Mouse (Mus musculus) layer of hippocampus, adult 8-10 months (tissue): ENCODE data around the gene Cdip1. TPM values are rescaled to one million over a fixed set of nuclear protein-coding genes. Genes with fewer than 3 reads are reported as not detected.
"Not testable (repeated sequence)": the region's sequence is repeated elsewhere in the genome, so short reads cannot be mapped to it uniquely, and the experiment has no call there.

Source experiments
- DNase-seq, 2 experiments: peaks; one replicate each; pipeline ENCODE4 v3.0.0; 2022; ENCODE audit warnings: low spot score in 2 of 2
- total RNA-seq, 4 experiments: library from RNA; stranded (reverse); gene quantifications; 2 replicates each; pipeline ENCODE4 v1.2.4; 2022

Cdip1 gene
- total RNA-seq, result 100 to 1,000 TPM; 214 to 244 (median 233) TPM

GRCm38 (mm10) chr16:4789810-4790559 is at the start of gene Cdip1:
Cdip1 (minus strand) TSS chr16:4790292.
- DNase-seq, result peak; percentile 92 to 94

- DNase-seq, result no peak
Measured at GRCm38 (mm10) chr16:4839552-4839951, 49.5 kb upstream of the Cdip1 start.

DNA sequence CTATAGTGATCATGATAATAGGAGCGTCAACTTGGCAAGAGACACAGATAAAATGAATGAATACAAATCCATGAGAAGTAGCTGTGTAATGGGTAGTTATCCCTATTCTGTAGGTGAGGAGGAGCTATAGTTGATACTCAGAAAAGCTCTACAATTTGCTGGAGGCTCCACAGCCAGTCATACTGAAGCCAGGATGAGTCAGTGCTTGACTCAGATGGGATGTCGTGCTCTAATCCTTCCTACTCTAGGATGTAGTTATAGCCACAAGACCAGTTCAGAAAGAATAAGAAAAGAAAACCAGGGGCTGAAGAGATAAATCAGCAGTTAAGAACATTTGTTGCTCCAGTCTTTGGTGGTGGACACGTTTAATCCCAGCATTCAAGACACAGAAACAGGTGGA is 47.5 kb upstream of the Cdip1 start:
- no peak for DNase-seq

DNA sequence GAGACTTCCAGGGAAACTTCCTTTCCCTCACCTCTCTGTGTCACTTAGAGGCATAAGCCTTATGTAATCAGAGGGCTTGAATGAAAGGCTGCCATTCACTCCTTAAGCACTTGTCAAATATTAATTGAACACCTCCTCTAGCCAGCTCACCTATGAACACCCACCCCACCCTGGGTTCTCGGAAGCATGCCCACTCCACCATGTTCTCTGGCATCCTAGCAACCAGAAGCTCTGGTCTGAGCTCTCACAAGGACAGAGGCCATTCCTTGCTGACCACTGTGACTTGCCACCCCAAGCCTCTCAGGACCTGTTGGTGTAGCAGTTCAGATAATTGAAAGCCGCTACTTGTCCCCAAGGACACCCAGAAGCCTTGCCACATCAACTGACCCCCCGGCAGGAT is 45.1 kb upstream of the Cdip1 start, which contains the start of gene 4930562C15Rik:
Gene 4930562C15Rik (plus strand): TSS at position 226 of the 400 bp plus-strand sequence.
- no peak for DNase-seq

GRCm38 (mm10) chr16:4833858-4834257 is 43.8 kb upstream of the Cdip1 start:
- peak; percentile 32 to 53 for DNase-seq

DNA sequence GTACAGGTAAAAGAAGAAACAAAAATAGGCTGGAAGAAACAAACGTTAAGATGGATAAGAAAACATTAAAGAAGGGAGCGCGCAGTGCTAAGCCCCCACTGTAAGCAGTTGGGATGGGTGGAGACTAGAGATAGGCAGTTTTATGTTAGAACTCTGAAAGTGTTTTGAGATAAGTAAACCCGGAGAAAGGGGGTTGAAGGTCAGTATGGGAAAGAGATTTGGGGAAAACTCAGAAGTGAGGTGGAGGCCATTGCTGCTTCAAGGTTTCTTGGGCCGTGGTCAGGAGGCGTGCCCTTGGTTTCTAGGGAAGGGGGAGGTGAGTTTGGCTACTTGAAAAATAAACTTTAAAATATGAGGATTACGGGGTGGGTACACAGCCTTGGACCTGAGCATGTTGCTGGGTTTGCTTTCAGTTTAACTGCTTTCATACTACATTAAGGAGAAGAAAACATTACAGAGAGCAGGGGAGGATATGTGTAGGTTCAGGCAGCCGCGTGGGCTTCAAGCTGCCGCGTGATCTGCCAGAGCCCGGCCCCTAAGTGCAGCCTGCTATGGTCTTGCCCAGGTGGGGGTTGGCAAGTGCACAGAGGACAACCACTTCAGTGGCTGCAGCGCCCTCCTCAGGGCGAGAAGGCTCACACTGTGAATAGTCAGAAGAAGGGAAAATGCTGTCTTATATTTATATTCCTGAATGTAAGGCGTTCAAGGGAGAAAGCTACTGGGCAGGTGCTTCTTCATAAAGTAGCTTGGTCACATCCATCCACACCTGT is 41.7 kb upstream of the Cdip1 start:
- peak in 1 of 2 experiments; percentile 25 for DNase-seq

GRCm38 (mm10) chr16:4829271-4829900 is 39.3 kb upstream of the Cdip1 start:
- DNase-seq, result no peak

GRCm38 (mm10) chr16:4827639-4828038 is 37.5 kb upstream of the Cdip1 start:
- DNase-seq, result no peak

DNA sequence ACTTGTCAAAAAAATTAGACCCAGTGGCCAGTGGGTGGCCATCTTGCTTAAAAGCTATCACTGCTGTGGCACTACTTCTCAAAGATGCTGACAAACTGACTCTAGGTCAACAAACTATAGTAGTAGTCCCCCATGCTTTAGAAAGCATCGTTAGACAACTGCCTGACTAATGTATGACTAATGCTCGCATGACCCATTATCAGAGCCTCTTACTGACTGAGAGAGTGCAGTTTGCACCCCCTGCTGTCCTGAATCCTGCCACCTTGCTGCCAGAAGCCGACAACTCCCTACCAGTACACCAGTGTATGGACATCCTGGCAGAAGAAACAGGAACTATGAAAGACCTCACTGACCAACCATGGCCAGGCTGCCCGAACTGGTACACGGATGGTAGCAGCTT is 34.4 kb upstream of the Cdip1 start:
- DNase-seq, result not testable (repeated sequence)

DNA sequence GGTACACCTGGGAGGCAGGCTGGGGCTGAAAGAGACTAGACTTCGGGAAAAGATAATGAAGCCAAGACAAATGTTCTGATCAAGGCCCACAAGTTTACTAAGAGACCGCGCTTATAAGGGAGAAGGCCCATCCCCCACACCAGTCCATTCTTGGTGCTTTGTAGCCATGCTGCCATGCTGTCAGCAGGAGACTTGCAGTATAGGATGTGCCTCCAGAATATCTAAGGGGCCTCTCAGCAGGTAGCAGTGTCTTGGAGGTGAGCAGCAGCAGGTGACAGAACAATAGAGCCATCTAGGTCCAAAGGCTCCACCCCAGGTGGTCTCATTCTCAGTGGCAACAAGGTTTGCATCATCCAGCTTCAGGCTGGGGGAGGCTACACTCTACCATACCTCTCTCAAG is 28.3 kb upstream of the Cdip1 start:
- DNase-seq, result no peak

GRCm38 (mm10) chr16:4796631-4797030 is 6.5 kb upstream of the Cdip1 start:
- DNase-seq, result no peak

- DNase-seq, result no peak
Measured at GRCm38 (mm10) chr16:4791332-4791731, 1.2 kb upstream of the Cdip1 start.

DNA sequence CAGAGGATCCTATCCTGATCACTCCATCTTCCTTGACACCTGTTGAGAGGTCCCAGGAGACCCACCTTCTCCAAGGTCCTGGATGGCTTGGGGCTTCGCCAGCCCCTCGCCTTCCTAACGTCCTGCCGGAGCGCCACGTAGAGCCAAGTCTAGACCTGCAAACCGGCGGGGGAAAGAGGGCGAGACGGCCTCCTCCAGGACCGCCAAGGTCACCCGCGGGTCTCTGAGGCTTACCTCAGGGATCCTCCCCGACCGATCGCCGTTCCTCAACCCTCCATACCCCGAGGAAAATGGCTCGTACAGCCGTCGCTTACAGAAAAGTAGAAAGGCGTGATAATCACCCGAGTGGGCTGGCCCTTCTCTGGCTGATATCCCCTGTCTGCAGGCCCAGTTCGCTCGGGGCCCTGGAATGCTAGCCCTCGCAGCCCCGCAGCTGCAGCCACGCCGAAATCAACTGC is 752 bp downstream of the Cdip1 start:
- no peak for DNase-seq

DNA sequence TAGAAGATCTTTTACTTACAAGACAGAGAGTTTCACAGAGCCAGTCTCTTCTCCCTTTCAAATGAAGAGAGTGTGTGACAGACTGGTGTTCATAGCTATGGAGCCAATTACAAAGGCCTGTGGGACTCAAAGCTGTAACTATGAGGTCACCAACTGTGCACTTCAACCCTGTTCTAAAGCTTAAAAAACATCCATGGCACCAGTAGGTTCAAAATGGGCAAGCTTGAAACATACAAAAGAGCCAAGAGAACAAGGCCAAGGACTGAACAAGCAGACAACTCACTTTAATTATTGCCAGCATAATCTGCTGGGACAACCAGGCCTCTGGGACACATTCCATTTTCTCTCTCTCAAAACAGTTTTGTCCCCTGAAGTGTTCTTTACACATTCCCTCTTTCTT is 1.9 kb downstream of the Cdip1 start:
- no peak for DNase-seq

GRCm38 (mm10) chr16:4785706-4786105 is 4.4 kb downstream of the Cdip1 start:
- DNase-seq, result no peak

DNA sequence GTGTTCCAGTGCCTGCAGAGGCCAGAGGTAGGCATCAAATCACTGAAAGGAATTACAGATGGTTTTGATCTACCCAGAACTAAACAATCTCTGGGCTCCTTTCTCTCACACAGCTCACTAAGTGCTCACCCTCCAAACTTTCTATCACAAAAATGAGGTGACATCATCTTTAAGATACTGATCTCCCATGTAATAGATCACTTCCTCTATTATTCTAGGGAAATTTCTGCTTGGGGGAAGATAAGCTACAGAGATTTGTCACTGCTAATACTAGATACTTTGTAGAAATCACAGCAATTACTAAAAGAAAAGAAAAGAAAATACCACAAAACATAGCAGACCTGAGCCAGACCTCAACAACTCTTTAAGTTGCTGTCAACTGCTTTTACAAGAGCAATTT is 7.6 kb downstream of the Cdip1 start:
- no peak for DNase-seq

- peak in 1 of 2 experiments; percentile 58 for DNase-seq
Measured at GRCm38 (mm10) chr16:4781524-4782196, 8.4 kb downstream of the Cdip1 start.

GRCm38 (mm10) chr16:4778940-4779339 is 11.2 kb downstream of the Cdip1 start:
- no peak for DNase-seq

GRCm38 (mm10) chr16:4777905-4778609 is 12.0 kb downstream of the Cdip1 start:
- peak in 1 of 2 experiments; percentile 68 for DNase-seq

DNA sequence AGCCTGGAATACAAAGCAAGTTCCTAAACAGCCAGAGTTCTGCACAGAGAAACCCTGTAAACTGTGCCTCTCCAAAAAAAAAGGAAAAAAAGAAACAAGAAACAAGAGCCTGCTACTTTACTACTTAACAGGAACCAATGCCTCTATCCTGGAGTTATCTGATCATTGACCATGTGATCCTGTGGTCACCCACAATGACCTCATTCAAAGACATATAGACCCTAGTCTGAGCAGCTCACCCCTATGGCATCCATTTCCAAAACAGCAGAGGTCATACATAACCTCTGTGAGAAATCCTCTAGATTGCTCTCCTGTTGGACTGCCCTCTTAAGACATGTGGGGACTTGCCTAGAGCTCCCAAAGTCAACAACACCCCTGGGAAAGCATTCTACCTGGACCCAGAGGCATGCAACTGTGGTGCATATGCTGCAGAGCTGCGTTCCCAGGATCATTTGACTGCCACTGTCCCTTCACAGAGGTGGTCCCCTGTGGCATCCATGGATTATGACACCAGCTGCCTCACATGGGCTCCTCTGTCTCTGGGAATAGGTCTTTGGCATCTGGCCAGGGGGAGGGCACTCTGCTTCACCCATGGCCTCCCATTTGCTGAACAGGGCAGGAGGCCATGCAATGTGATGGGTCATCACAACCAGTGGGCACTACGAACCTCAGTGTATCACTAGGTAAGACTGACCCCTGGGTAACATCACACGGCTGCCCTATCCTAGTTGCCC is 12.8 kb downstream of the Cdip1 start:
- DNase-seq, result no peak
